Mouse (Mus musculus): Measurements from ENCODE around the gene Atp8a1. TPM values are rescaled to one million over a fixed set of nuclear protein-coding genes. Genes with fewer than 3 reads are reported as not detected.

Gene Atp8a1
- polyA plus RNA-seq, 1 experiment from 2014 or later: 6.2 TPM

DNA sequence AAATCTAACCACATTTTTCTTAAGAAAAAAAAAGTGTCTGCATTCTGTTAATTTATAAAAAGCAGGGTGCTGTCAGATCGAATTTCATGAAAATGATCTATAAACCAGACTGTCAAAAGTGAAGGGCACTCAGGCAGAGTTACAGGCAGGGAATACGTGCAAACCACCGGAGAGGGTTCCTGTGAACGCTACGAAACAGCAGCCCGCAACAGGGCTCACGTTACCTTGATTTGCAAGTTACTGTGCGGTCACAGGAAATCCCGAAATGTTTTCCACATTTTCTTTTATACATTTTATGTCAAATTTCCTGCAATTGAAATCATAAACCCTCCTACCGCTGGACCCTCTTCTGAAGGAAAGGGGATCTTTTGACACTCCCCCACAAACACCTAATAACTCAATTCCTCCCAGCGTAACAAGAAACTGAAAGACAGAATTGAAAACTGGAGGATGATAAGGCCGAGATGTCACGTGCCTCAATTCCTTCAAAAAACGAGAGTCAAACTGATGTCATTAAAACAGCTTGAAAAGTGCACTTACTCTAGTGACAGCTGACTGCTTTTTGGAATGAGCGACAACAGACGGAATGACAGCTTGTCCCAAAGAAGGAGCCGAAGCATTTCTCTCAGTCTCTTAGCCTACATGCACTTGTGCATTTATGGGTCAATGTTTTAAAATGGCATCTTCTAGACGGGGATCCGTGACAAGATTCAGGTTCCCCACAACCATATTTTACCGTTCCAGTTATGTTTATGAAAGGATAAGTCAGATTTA lies 200.3 kb downstream of the Atp8a1 start:
- no peaks in the 10 kb centered on the region for H3K36me3 ChIP-seq
- no peaks in the 10 kb centered on the region for H3K9me3 ChIP-seq (replicated peaks)
- no peak overlapping the region for H3K27ac ChIP-seq
- no peaks in the 10 kb centered on the region for H3K4me1 ChIP-seq (replicated peaks)
- ATAC-seq (replicated peaks; ENCODE audit: insufficient number of reproducible peaks, insufficient read depth, low FRiP score, low read depth): no peak
- no peak overlapping the region for H3K4me2 ChIP-seq
- 75% methylated on average over 20 of the region's 20 CpGs for WGBS
- H3K4me3 ChIP-seq: no peak overlapping the region
- H3K27me3 ChIP-seq: no peaks in the 10 kb centered on the region
- no peak overlapping the region for H3K9ac ChIP-seq

DNA sequence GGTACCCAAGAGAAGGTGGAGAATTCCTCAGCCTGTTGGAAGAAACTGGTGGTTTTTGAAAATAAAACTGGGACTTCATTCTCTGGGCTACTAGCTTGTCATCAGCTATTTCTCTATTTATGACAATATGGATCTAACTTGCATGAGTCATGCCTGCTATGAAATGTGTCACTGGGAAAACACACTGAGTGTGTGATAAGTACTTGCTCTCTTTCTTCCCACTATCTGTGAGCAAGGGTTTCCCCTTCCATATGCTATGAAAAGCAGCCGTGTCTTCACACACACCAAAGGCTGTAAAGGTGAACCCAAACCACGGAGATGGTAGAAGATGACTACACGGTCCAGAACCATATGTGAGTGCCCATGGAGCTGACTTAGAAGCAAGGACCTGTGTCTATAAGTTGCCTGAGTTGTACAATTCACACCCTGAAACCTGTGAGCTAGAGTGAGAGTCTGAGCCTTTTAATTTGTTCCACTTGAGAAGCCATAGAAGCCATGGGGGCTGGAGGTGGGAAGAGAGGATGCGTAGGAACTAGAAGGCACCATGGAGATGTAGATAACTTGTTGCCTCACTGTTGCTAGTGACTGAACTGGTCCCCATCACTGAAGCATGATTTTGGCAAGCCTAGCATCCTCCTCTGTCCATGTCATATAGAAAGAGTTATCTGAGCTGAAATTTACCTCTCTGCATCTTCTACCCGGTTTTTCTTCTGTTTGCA lies 203.5 kb downstream of the Atp8a1 start:
- Histone ChIP-seq H3K27me3 (no peaks in the 10 kb centered on the region), H3K9ac (no peak overlapping the region), H3K36me3 (no peaks in the 10 kb centered on the region), H3K9me3 (replicated peaks) (no peaks in the 10 kb centered on the region), H3K4me1 (replicated peaks) (no peaks in the 10 kb centered on the region), H3K4me3 (no peak overlapping the region), H3K4me2 (no peak overlapping the region), H3K27ac (no peak overlapping the region)
- WGBS: 77% methylated on average over 5 of the region's 5 CpGs
- no peak for ATAC-seq (replicated peaks; ENCODE audit: insufficient number of reproducible peaks, insufficient read depth, low FRiP score, low read depth)

DNA sequence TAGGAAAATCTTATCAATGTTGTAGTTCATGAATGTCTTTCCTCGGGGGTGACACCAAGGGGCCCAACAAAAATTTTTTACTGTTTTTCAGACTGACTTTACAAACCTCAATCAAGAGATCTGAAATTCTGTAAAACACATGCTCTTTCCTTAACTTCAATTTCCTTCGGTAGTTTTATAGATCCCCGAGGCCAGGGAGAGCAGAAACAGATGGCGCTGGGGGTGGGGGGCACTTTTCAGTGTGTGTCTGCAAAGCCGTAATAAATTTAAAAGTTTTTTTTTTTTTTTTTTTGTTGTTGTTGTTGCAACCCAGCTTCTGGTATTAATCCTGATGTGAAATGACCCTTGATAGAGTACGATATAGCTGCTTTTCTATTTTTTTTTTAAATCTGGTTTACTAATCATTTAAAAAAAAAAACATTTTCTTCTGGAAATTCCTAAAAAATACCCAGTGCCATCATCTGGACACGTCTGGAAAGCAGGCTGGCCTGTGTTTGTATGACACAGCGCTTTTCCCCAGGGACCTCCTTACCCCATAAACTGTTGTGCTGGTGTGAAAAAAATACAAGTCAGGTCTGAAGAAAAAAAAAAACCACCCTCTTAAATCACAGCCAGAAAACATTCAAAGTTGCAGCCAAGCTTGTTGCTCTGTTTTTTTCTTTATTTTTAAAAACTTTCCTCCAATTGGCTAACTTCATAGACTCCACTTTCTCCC lies 205.7 kb downstream of the Atp8a1 start:
- Histone ChIP-seq H3K9me3 (replicated peaks) (no peaks in the 10 kb centered on the region), H3K27ac (no peak overlapping the region), H3K27me3 (no peaks in the 10 kb centered on the region), H3K4me2 (no peak overlapping the region), H3K36me3 (no peaks in the 10 kb centered on the region), H3K9ac (no peak overlapping the region), H3K4me1 (replicated peaks) (no peaks in the 10 kb centered on the region), H3K4me3 (no peak overlapping the region)
- WGBS: 74% methylated on average over 8 of the region's 8 CpGs
- no peak for ATAC-seq (replicated peaks; ENCODE audit: insufficient number of reproducible peaks, insufficient read depth, low FRiP score, low read depth)

DNA sequence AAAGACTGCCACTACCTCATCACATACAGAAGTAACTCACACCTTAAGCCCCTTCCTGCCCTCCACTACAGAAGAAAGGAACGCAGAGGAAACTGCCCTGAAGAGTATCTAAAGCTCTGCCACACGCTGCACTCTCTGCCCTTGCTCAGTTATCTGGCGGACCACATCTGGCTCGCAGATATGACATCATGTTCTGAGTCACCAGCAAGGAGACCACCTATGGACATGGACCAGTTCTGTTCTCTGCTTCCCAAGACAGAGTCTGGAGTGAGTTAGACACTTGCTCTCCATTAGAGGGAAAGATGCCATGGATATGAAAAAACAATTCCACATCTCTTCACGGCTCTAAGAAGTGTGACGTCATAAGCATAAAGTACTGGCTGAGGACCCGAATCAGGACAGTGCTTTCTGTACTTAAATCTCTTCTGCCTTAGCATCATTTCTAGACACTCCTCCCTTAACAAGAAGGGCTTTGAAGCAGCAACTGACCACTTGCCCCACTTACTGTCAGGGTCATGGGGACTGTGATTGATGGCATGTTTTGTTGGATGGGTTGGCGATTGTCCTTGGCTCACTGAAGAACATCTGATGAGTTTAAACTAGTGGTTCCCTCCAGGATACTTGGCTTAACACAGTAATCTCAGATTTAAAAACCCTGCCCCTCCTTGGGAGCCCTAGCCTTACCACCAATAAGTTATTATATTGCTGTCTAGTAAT lies 206.5 kb downstream of the Atp8a1 start:
- Histone ChIP-seq H3K4me1 (replicated peaks) (no peaks in the 10 kb centered on the region), H3K36me3 (no peaks in the 10 kb centered on the region), H3K9ac (no peak overlapping the region), H3K4me2 (no peak overlapping the region), H3K9me3 (replicated peaks) (no peaks in the 10 kb centered on the region), H3K4me3 (no peak overlapping the region), H3K27me3 (no peaks in the 10 kb centered on the region), H3K27ac (no peak overlapping the region)
- WGBS: 58% methylated on average over 8 of the region's 8 CpGs
- ATAC-seq (replicated peaks; ENCODE audit: insufficient number of reproducible peaks, insufficient read depth, low FRiP score, low read depth): no peak

DNA sequence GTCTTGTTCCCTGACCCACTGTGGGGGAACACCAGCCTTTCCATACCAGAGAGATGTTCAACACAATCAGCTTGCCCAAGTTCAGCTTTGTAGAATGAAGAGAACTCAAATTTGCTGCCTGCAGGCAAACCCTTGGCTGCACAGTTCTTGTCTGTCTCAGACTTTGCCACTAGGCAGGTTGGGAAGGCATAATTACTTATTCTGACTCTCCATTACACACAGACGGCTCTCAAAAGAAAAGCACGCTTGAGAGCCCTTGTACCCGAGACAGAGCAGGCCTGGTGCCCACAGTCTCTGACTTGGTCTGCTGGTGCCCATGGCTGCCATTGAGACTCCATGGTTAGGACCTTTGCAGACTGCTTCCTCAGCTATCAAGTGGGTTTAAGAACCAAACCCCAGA lies 212.9 kb downstream of the Atp8a1 start:
- no peak for ATAC-seq (replicated peaks; ENCODE audit: insufficient number of reproducible peaks, insufficient read depth, low FRiP score, low read depth)
- no peak overlapping the region for H3K27ac ChIP-seq

DNA sequence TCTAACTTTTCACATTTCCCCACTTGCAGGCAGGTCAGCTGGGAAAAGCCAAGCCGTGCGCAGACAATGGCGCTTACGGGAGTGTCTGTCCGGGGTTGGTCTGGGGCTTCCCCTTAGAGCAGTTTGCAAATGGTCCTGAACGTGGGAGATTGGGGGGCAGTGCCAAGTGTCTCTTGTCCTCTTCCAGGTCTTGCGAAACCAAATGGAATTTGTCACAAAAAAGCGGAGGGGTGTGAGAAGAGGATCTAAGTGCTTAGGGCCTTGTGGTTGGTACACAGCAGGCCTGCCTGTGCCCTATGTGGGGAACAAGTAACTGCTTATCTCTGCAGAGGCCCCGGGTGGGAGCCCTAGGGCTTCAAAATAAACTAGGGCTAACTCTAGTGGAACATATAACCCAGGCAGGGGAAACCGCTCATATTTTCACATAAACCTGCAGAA lies 213.4 kb downstream of the Atp8a1 start:
- peak overlapping the region; percentile 30; the same call in 1 of the 2 replicates for H3K4me2 ChIP-seq
- H3K9ac ChIP-seq: 0 out of 2 replicates have a peak overlapping the region, but pooled peaks have one; percentile 23
- ATAC-seq (replicated peaks; ENCODE audit: insufficient number of reproducible peaks, insufficient read depth, low FRiP score, low read depth): no peak

More for the DNA sequence above, 212.9 kb downstream of the Atp8a1 start:
- Histone ChIP-seq H3K9me3 (replicated peaks) (no peaks in the 10 kb centered on the region), H3K36me3 (no peaks in the 10 kb centered on the region), H3K4me1 (replicated peaks) (peaks cover 7% of the 10 kb centered on the region), H3K9ac (no peak overlapping the region), H3K4me3 (no peak overlapping the region), H3K4me2 (no peak overlapping the region), H3K27me3 (no peaks in the 10 kb centered on the region)
- WGBS: 57% methylated on average over 3 of the region's 3 CpGs

DNA sequence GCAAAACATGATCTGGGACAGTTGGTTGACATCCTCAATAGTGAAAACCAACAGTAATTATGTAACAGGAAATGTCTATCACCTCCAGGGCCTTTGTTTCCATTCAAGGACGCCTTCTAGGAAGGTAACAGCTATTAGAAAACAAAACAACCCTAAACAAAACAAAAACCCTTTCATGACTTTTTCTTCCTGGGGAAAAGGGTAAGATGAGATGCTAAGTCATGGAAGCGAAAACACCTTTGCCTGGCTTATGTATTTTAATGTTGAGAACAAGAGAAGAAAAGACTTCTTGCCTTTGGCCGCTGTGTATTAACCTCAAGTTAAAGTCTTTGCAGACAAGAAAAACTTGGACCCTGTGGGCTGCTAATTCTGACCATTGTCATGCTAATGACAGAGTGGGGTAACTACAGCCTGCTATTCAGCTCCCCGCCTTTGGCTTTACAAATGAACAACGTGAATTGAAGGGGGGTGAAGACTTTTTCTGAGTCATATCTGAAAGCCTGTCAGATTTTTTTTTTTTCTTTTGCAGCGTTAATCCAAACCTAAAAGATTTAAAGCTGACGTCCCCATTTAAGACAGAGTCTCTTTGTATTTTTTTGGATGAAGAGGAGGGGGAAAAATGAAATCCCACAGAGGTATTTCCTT lies 214.0 kb downstream of the Atp8a1 start:
- Histone ChIP-seq H3K4me2 (peak overlapping the region; percentile 30; the same call in 1 of the 2 replicates), H3K27me3 (no peaks in the 10 kb centered on the region), H3K27ac (no peak overlapping the region), H3K4me1 (replicated peaks) (peaks cover 7% of the 10 kb centered on the region), H3K36me3 (no peaks in the 10 kb centered on the region), H3K4me3 (no peak overlapping the region), H3K9ac (no peak overlapping the region), H3K9me3 (replicated peaks) (no peaks in the 10 kb centered on the region)
- ATAC-seq (replicated peaks; ENCODE audit: insufficient number of reproducible peaks, insufficient read depth, low FRiP score, low read depth): no peak
- WGBS: 46% methylated on average over 7 of the region's 7 CpGs

More for the DNA sequence above, 213.4 kb downstream of the Atp8a1 start:
- Histone ChIP-seq H3K27ac (no peak overlapping the region), H3K4me3 (no peak overlapping the region), H3K4me1 (replicated peaks) (peaks cover 7% of the 10 kb centered on the region), H3K36me3 (no peaks in the 10 kb centered on the region), H3K27me3 (no peaks in the 10 kb centered on the region), H3K9me3 (replicated peaks) (no peaks in the 10 kb centered on the region)
- 24% methylated on average over 10 of the region's 10 CpGs for WGBS

DNA sequence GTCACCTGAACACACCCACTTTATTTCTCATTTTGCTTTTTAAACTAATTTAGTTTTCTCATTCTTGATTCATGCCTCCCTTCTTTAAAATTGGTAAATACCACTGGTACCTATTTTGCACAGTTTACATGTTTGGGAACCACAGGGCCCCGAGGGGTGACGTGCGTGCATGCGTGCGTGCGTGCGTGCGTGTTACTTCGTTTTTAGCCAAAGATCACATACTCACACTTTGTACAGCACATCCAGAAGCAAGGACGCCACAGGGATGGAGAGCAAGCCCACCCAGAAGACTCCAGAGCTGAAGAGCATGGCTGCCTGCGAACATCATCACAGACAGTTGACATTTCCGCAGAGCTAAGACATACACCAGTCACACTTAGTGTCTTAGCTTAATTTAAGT lies 216.0 kb downstream of the Atp8a1 start:
- H3K27ac ChIP-seq: no peak overlapping the region
- no peak overlapping the region for H3K9ac ChIP-seq
- no peak overlapping the region for H3K4me2 ChIP-seq
- H3K9me3 ChIP-seq (replicated peaks): no peaks in the 10 kb centered on the region
- 92% methylated on average over 12 of the region's 12 CpGs for WGBS
- ATAC-seq (replicated peaks; ENCODE audit: insufficient number of reproducible peaks, insufficient read depth, low FRiP score, low read depth): no peak
- H3K4me3 ChIP-seq: no peak overlapping the region
- no peaks in the 10 kb centered on the region for H3K27me3 ChIP-seq
- H3K36me3 ChIP-seq: no peaks in the 10 kb centered on the region
- H3K4me1 ChIP-seq (replicated peaks): peaks cover 7% of the 10 kb centered on the region

DNA sequence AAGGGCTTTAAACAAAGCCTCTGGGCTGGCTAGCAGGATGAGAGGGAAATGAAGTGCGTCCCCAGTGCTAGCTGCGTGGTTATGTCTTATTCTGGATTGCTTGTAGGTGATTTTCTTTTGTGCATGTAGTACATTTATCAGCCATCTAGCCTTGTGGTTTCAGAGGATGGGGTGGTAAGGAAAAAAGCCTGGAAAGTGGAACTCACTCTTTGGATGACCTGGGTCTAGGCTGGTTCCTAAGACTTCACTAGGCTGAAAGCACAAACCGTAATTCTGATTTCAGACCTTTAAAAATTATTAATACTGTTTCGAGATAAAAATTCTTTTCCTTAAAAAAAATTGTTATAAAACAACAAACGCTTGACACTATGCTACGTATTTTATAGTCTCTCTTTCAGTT lies 217.4 kb downstream of the Atp8a1 start:
- no peak overlapping the region for H3K27ac ChIP-seq
- H3K4me2 ChIP-seq: no peak overlapping the region
- H3K36me3 ChIP-seq: no peaks in the 10 kb centered on the region
- H3K9me3 ChIP-seq (replicated peaks): no peaks in the 10 kb centered on the region
- no peak for ATAC-seq (replicated peaks; ENCODE audit: insufficient number of reproducible peaks, insufficient read depth, low FRiP score, low read depth)
- H3K4me1 ChIP-seq (replicated peaks): peaks cover 7% of the 10 kb centered on the region
- H3K27me3 ChIP-seq: no peaks in the 10 kb centered on the region
- no peak overlapping the region for H3K9ac ChIP-seq
- 87% methylated on average over 6 of the region's 6 CpGs for whole genome bisulfite sequencing
- no peak overlapping the region for H3K4me3 ChIP-seq

DNA sequence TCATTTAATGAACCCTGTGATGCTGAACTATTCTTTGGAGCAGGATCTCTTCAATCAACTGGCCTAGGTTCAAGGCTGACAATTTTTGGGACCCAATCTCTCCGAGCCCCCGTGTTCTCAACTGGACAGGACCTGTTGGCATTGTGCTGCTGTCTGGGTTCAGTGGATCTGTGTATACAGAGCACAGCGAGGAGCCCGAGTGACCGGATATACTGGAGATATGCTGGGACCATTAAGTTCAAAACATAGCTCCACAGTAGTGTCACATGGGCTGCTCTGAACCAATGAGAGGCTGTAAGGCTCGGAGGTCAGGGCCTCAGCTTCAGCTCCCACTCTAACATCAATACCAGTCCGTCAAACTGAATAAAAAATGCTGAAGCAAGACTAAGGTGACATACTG lies 217.8 kb downstream of the Atp8a1 start:
- H3K27ac ChIP-seq: no peak overlapping the region
- H3K36me3 ChIP-seq: no peaks in the 10 kb centered on the region
- peaks cover 7% of the 10 kb centered on the region for H3K4me1 ChIP-seq (replicated peaks)
- ATAC-seq (replicated peaks; ENCODE audit: insufficient number of reproducible peaks, insufficient read depth, low FRiP score, low read depth): no peak
- no peak overlapping the region for H3K4me3 ChIP-seq
- no peak overlapping the region for H3K9ac ChIP-seq
- H3K4me2 ChIP-seq: no peak overlapping the region
- no peaks in the 10 kb centered on the region for H3K9me3 ChIP-seq (replicated peaks)
- no peaks in the 10 kb centered on the region for H3K27me3 ChIP-seq
- WGBS: 79% methylated on average over 7 of the region's 7 CpGs
